Mouse (Mus musculus): ENCODE data around the gene Grsf1. TPM values are rescaled to one million over a fixed set of nuclear protein-coding genes. Genes with fewer than 3 reads are reported as not detected.

The Grsf1 gene
- polyA plus RNA-seq, 1 experiment from 2014 or later, result 73.3 TPM

DNA sequence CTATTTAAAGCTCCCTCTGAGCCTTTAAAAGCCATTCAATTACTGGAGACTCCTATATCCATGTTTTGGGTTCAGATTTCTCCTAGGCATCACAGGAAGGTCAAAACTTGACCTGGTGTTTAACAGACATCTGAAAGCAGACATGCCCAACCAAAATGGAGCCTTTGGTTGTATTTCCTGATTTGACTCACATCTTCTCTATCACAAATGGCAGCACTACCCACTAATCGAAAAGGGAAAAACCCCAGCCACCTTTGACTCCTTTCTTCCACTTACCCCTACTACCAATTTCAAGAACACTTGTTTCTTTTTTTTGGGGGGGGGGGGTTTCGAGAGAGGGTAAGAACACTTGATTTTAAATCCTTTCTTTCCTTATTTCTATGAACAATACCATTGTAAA is 41.0 kb upstream of the Grsf1 start:
- H3K4me1 ChIP-seq (ENCODE audit: insufficient read depth), result no peaks in the 10 kb centered on the region
- H3K4me3 ChIP-seq (ENCODE audit: low read depth, low read length), result no peak overlapping the region
- ATAC-seq (ENCODE audit: insufficient read depth) (no peak), DNase-seq (no peak)
- H3K36me3 ChIP-seq (ENCODE audit: insufficient read depth), result no peaks in the 10 kb centered on the region
- no peak overlapping the region for H3K9ac ChIP-seq
- H3K9me3 ChIP-seq (ENCODE audit: low read depth, low read length), result no peaks in the 10 kb centered on the region
- H3K27ac ChIP-seq (ENCODE audit: low read depth), result no peak overlapping the region
- no peaks in the 10 kb centered on the region for H3K27me3 ChIP-seq (ENCODE audit: insufficient read depth, low read length)
- H3K4me2 ChIP-seq, result no peak overlapping the region
- TF ChIP-seq CTCF (IDR thresholded peaks at IDR 0.05; ENCODE audit: low read depth), result no peak
- 88% methylated on average over 2 of the region's 2 CpGs for WGBS

DNA sequence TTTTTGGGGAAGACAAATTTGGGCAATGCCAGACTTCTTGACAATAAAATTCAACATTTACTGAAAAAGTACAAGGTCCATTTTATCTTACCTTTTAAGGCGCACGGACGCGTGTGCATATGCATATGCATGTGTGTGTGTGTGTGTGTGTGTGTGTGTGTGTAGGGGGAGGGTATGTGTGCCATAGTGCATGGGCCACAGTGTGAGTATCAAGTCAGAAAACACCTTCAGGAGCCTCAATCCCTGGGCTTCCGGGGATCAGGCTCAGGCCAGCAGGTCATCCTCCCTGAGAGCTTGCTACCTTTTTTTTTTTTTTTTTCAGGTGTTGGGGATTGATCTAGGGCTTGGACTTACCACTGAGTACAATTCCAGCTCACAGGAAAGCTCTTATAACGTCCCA is 36.4 kb upstream of the Grsf1 start:
- H3K4me3 ChIP-seq (ENCODE audit: low read depth, low read length), result no peak overlapping the region
- ATAC-seq (ENCODE audit: insufficient read depth) (no peak), DNase-seq (no peak)
- H3K4me1 ChIP-seq (ENCODE audit: insufficient read depth), result no peaks in the 10 kb centered on the region
- H3K9me3 ChIP-seq (ENCODE audit: low read depth, low read length), result no peaks in the 10 kb centered on the region
- no peak overlapping the region for H3K4me2 ChIP-seq
- no peak overlapping the region for H3K9ac ChIP-seq
- TF ChIP-seq CTCF (IDR thresholded peaks at IDR 0.05; ENCODE audit: low read depth), result no peak
- H3K27ac ChIP-seq (ENCODE audit: low read depth), result peak overlapping the region; percentile 63; the same call in 1 of the 2 replicates
- 57% methylated on average over 6 of the region's 6 CpGs for WGBS
- no peaks in the 10 kb centered on the region for H3K27me3 ChIP-seq (ENCODE audit: insufficient read depth, low read length)
- no peaks in the 10 kb centered on the region for H3K36me3 ChIP-seq (ENCODE audit: insufficient read depth)

DNA sequence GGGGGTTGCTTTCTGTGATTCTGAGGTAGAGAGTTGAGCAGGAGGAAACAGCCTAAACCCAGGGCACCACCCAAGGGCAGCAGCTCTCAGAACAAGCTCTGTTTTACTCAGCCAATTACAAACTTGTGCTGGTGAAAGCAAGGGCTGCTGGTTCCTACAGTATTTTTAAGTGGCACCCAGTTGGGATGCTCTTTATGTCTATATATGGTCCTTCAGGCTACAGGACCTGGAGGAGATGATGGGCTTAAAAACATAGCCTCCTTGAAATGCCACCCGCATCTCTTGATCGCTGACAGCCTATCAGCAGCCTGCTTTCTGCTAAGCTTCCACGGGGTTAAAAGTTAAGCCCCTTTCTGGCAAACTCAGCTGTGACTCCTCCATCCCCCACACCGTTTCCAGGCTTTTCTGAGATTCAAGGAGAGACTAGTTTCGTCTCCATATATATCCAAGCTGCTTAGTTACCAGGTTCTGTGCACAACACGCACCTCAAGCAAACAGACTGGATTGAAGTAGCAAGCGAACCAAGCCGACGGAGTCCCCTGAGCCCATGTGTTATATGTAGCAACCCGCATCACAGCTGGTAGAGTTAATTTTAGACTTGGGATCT is 35.8 kb upstream of the Grsf1 start:
- WGBS, result 21% methylated on average over 10 of the region's 10 CpGs
- Histone ChIP-seq H3K9ac (0 out of 2 replicates have a peak overlapping the region, but pooled peaks have one; percentile 13), H3K4me1 (ENCODE audit: insufficient read depth) (no peaks in the 10 kb centered on the region), H3K27ac (ENCODE audit: low read depth) (peak overlapping the region; percentile 63), H3K27me3 (ENCODE audit: insufficient read depth, low read length) (no peaks in the 10 kb centered on the region), H3K4me2 (no peak overlapping the region), H3K36me3 (ENCODE audit: insufficient read depth) (no peaks in the 10 kb centered on the region), H3K9me3 (ENCODE audit: low read depth, low read length) (no peaks in the 10 kb centered on the region), H3K4me3 (ENCODE audit: low read depth, low read length) (no peak overlapping the region)
- ATAC-seq (ENCODE audit: insufficient read depth), result peak; percentile 66; the same call in 1 of the 2 replicates
- TF ChIP-seq CTCF (IDR thresholded peaks at IDR 0.05; ENCODE audit: low read depth), result no peak
- no peak for DNase-seq

DNA sequence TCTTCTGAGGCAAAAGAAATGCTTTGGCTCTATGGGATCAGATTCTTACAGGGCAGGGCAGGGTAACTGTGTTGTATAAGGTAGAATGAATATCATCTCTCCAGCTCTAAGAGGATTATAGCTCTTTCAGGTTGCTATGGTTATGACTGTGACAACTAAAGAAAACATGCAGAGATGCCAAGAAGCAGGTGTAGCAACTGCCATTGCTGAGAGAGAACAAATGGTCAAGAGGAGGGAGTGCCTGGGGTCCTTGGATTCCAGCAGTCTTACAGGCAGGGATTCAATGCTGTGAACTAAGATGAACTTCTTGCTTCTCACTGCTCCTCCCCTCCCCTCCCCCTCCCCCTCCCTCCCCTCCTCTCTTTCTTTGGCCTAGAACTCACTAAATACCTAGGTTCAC is 35.2 kb upstream of the Grsf1 start:
- peak; percentile 23 for DNase-seq
- no peak for TF ChIP-seq CTCF (IDR thresholded peaks at IDR 0.05; ENCODE audit: low read depth)
- no peak overlapping the region for H3K9ac ChIP-seq
- H3K27me3 ChIP-seq (ENCODE audit: insufficient read depth, low read length), result no peaks in the 10 kb centered on the region
- ATAC-seq (ENCODE audit: insufficient read depth), result peak; percentile 74
- no peaks in the 10 kb centered on the region for H3K4me1 ChIP-seq (ENCODE audit: insufficient read depth)
- H3K4me2 ChIP-seq, result no peak overlapping the region
- H3K36me3 ChIP-seq (ENCODE audit: insufficient read depth), result no peaks in the 10 kb centered on the region
- H3K4me3 ChIP-seq (ENCODE audit: low read depth, low read length), result no peak overlapping the region
- peak overlapping the region; percentile 63 for H3K27ac ChIP-seq (ENCODE audit: low read depth)
- H3K9me3 ChIP-seq (ENCODE audit: low read depth, low read length), result no peaks in the 10 kb centered on the region

DNA sequence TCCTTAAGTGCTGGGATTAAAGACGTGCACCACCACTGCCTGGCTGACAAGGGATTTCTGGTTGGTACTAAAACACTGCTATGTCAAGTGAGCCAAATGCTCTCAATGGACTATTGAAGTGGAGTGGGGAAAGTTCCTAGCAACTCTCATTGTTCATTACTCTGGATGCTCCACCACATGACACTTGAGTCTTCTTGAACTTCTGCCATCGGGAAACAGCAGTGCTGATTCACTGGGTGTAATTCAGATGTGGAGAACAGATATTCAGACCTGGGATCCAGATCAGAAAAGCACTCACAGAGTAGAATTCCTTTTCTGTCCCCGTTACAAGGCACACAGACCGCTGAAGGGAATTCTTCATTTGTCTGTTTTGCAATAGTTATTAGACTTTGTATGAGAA is 27.6 kb upstream of the Grsf1 start:
- Histone ChIP-seq H3K4me2 (no peak overlapping the region), H3K27me3 (ENCODE audit: insufficient read depth, low read length) (no peaks in the 10 kb centered on the region), H3K9me3 (ENCODE audit: low read depth, low read length) (no peaks in the 10 kb centered on the region), H3K27ac (ENCODE audit: low read depth) (no peak overlapping the region), H3K9ac (no peak overlapping the region), H3K4me3 (ENCODE audit: low read depth, low read length) (no peak overlapping the region), H3K36me3 (ENCODE audit: insufficient read depth) (no peaks in the 10 kb centered on the region), H3K4me1 (ENCODE audit: insufficient read depth) (no peaks in the 10 kb centered on the region)
- DNase-seq, result no peak
- ATAC-seq (ENCODE audit: insufficient read depth), result no peak
- TF ChIP-seq CTCF (IDR thresholded peaks at IDR 0.05; ENCODE audit: low read depth), result no peak
- WGBS, result 72% methylated on average over 4 of the region's 4 CpGs

DNA sequence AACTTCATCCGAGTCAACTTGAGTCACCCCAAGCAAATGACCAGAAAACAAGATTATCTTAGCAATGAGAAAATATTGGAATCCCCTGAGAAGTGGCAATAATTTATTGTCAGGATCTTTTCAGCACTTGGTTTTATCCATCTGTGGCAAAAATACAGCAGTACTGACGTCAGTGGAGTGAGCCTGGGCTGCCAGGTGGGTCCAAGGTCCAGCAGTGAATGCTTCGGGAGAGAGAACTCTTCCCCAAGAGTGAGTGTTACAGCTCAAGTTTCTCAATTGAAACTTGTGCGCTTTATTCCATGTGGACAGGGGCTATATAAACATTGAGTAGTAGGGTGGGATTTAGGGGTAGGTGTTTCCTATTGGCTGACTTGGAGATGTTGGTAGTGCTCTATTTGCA is 26.1 kb upstream of the Grsf1 start:
- WGBS, result 63% methylated on average over 4 of the region's 4 CpGs

DNA sequence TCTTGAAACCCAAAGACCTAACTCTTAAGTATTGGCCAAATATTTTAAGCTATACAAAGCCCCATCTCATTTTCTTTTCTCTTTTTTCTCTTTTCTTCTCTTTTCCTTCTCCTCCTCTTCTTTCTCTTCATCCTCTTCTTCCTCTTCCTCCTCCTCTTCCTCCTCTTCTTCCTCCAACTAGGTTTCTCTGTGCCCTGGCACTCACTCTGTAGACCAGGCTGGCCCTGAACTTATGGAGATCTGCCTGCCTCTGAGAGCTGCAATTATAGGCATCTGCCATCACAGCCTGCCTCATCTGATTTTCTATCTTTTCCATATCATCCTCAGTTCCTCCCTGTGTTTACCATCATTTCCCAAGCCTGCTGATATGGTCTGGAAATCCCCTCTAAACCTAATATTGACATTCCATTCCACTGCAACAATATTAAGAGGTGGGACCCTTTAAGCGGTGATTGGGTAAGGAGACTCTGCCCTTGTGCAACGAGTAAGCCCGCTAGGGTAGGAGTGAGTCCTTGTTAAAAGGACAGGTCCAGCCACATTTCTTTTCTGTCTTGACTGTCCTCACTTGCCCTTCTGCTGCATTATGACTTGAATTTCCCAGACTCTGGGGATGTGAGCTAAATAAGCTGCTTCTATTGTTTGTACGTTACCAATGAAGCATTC is 23.4 kb upstream of the Grsf1 start:
- Histone ChIP-seq H3K9ac (no peak overlapping the region), H3K36me3 (ENCODE audit: insufficient read depth) (no peaks in the 10 kb centered on the region), H3K27me3 (ENCODE audit: insufficient read depth, low read length) (no peaks in the 10 kb centered on the region), H3K4me3 (ENCODE audit: low read depth, low read length) (no peak overlapping the region), H3K27ac (ENCODE audit: low read depth) (no peak overlapping the region), H3K9me3 (ENCODE audit: low read depth, low read length) (no peaks in the 10 kb centered on the region), H3K4me2 (no peak overlapping the region), H3K4me1 (ENCODE audit: insufficient read depth) (no peaks in the 10 kb centered on the region)
- no peak for TF ChIP-seq CTCF (IDR thresholded peaks at IDR 0.05; ENCODE audit: low read depth)
- peak; percentile 71; the same call in 1 of the 2 replicates for ATAC-seq (ENCODE audit: insufficient read depth)
- 53% methylated on average over 4 of the region's 4 CpGs for WGBS
- peak; percentile 28 for DNase-seq

More for the DNA sequence above, 26.1 kb upstream of the Grsf1 start:
- DNase-seq (no peak), ATAC-seq (ENCODE audit: insufficient read depth) (no peak)
- Histone ChIP-seq H3K27me3 (ENCODE audit: insufficient read depth, low read length) (no peaks in the 10 kb centered on the region), H3K4me3 (ENCODE audit: low read depth, low read length) (no peak overlapping the region), H3K4me1 (ENCODE audit: insufficient read depth) (no peaks in the 10 kb centered on the region), H3K9me3 (ENCODE audit: low read depth, low read length) (no peaks in the 10 kb centered on the region), H3K9ac (no peak overlapping the region), H3K36me3 (ENCODE audit: insufficient read depth) (no peaks in the 10 kb centered on the region), H3K4me2 (no peak overlapping the region), H3K27ac (ENCODE audit: low read depth) (no peak overlapping the region)
- no peak for TF ChIP-seq CTCF (IDR thresholded peaks at IDR 0.05; ENCODE audit: low read depth)
